Mouse (Mus musculus) neural tube, embryonic 14.5 days (tissue): ENCODE data around the gene Ccdc93. TPM values are rescaled to one million over a fixed set of nuclear protein-coding genes. Genes with fewer than 3 reads are reported as not detected.
A peak's percentile ranks its signal among the peaks of the same experiment; 100 is the strongest.

ENCODE experiments used
- ATAC-seq: fragments of 200-750 bp; cut with Nextera tagmentation; 2 replicates; pipeline ENCODE4 v1.8.0; 2017; ENCODE audit warnings: low read depth, mild to moderate bottlenecking, moderate TSS enrichment, moderate library complexity
- H3K27ac ChIP-seq: fragments of 300-500 bp; sonication (generic); 2 replicates; pipeline ENCODE4 v1.5.1; 2014; ENCODE audit warnings: low read depth, mild to moderate bottlenecking, control low read depth, low read length, moderate library complexity, mixed read lengths
- H3K27me3 ChIP-seq: fragments of 300-500 bp; sonication (generic); 2 replicates; pipeline ENCODE4 v1.6.1; 2014; ENCODE audit warnings: low read length; ENCODE audit not compliant: control insufficient read depth, insufficient read depth
- H3K36me3 ChIP-seq: fragments of 300-500 bp; sonication (generic); 2 replicates; pipeline ENCODE4 v1.6.1; 2014; ENCODE audit warnings: low read length, mixed read lengths; ENCODE audit not compliant: control insufficient read depth, insufficient read depth
- H3K4me1 ChIP-seq: fragments of 300-500 bp; sonication (generic); 2 replicates; pipeline ENCODE4 v1.6.1; 2014; ENCODE audit warnings: low read length; ENCODE audit not compliant: control insufficient read depth, insufficient read depth
- H3K4me2 ChIP-seq: fragments of 300-500 bp; sonication (generic); 2 replicates; pipeline ENCODE4 v1.6.1; 2014; ENCODE audit warnings: mild to moderate bottlenecking, low read depth, low read length, control low read depth
- H3K4me3 ChIP-seq: fragments of 300-500 bp; sonication (generic); 2 replicates; pipeline ENCODE4 v1.5.1; 2014; ENCODE audit warnings: low read depth, low read length, control low read depth, mixed read lengths
- H3K9ac ChIP-seq: fragments of 300-500 bp; sonication (generic); replicated peaks from 2 replicates; pipeline ENCODE4 v1.6.1; 2014; ENCODE audit warnings: low read depth, mild to moderate bottlenecking, control low read depth, low read length, mixed read lengths
- H3K9me3 ChIP-seq: fragments of 300-500 bp; sonication (generic); 2 replicates; pipeline ENCODE4 v1.6.1; 2016; ENCODE audit warnings: low read length; ENCODE audit not compliant: control insufficient read depth
- WGBS: fragments of 180-500 bp; shearing (Covaris S2); extraction: QIAGEN DNeasy Blood & Tissue Kit; methylation state at CpG from one replicate; pipeline ENCODE4 v1.1.7; 2014; 5-methylcytosine and 5-hydroxymethylcytosine counted together
- polyA plus RNA-seq: library from polyadenylated mRNA; unstranded; fragments of >200 nt; fragmentation: Nextera tagmentation; extraction: Ambion mirVana; gene quantifications from 2 replicates; pipeline ENCODE4 v1.2.1, GENCODE M21; 2014

Ccdc93 gene
- polyA plus RNA-seq, 1 experiment from 2014 or later, result 12.7 TPM

- ATAC-seq, result no peak
- H3K4me3 ChIP-seq, result no peak overlapping the region
- no peaks in the 10 kb centered on the region for H3K4me1 ChIP-seq
- no peaks in the 10 kb centered on the region for H3K9me3 ChIP-seq
- 94% methylated on average over 5 of the region's 5 CpGs for WGBS
- no peak overlapping the region for H3K27ac ChIP-seq
- no peak overlapping the region for H3K9ac ChIP-seq
- H3K4me2 ChIP-seq, result no peak overlapping the region
- no peaks in the 10 kb centered on the region for H3K27me3 ChIP-seq
- H3K36me3 ChIP-seq, result peaks cover 22% of the 10 kb centered on the region
These were observed 48.6 kb downstream of the Ccdc93 start for GRCm38 (mm10) chr1:121479403-121479802.

DNA sequence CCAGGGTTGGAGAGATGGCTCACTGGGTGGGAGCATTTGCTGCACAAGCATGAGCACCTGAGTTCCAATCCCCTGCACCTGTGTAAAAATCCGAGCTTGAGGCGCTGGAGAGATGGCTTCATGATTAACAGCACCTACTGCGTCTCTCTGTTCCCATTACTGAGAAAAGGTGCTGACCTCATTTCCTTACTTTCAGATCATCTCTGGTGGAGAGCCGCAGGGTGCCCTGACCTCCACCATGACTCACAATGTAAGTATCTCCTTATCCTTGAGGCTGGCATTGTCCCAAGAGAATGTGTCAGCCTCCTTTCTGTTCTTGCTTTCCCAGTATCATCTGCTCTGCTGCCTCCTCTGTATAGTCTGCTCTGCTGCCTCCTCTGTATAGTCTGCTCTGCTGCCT, 52.2 kb downstream of the Ccdc93 start:
- Histone ChIP-seq H3K9me3 (no peaks in the 10 kb centered on the region), H3K36me3 (peaks cover 25% of the 10 kb centered on the region), H3K4me3 (no peak overlapping the region), H3K27ac (no peak overlapping the region), H3K4me2 (no peak overlapping the region), H3K27me3 (no peaks in the 10 kb centered on the region), H3K4me1 (no peaks in the 10 kb centered on the region), H3K9ac (no peak overlapping the region)
- 83% methylated on average over 4 of the region's 4 CpGs for WGBS
- no peak for ATAC-seq

GRCm38 (mm10) chr1:121486803-121487202, 56.0 kb downstream of the Ccdc93 start:
- no peaks in the 10 kb centered on the region for H3K4me1 ChIP-seq
- ATAC-seq, result no peak
- no peak overlapping the region for H3K4me2 ChIP-seq
- no peaks in the 10 kb centered on the region for H3K27me3 ChIP-seq
- 98% methylated on average over 6 of the region's 6 CpGs for WGBS
- no peak overlapping the region for H3K9ac ChIP-seq
- no peaks in the 10 kb centered on the region for H3K9me3 ChIP-seq
- no peak overlapping the region for H3K4me3 ChIP-seq
- H3K36me3 ChIP-seq, result peaks cover 17% of the 10 kb centered on the region
- H3K27ac ChIP-seq, result no peak overlapping the region

- Histone ChIP-seq H3K27me3 (no peaks in the 10 kb centered on the region), H3K27ac (no peak overlapping the region), H3K36me3 (peaks cover 29% of the 10 kb centered on the region), H3K9me3 (no peaks in the 10 kb centered on the region), H3K4me1 (no peaks in the 10 kb centered on the region), H3K4me2 (no peak overlapping the region), H3K4me3 (no peak overlapping the region), H3K9ac (no peak overlapping the region)
- 30% methylated on average over 5 of the region's 5 CpGs for WGBS
- ATAC-seq, result peak; percentile 58; the same call in 1 of the 2 replicates
These were observed 59.4 kb downstream of the Ccdc93 start for GRCm38 (mm10) chr1:121490241-121490640.

- Histone ChIP-seq H3K27me3 (no peaks in the 10 kb centered on the region), H3K4me2 (no peak overlapping the region), H3K4me3 (no peak overlapping the region), H3K4me1 (no peaks in the 10 kb centered on the region), H3K36me3 (peaks cover 42% of the 10 kb centered on the region), H3K27ac (no peak overlapping the region), H3K9ac (no peak overlapping the region), H3K9me3 (no peaks in the 10 kb centered on the region)
- no peak for ATAC-seq
- WGBS, result 100% methylated on average over 4 of the region's 4 CpGs
These were observed 66.2 kb downstream of the Ccdc93 start for GRCm38 (mm10) chr1:121497093-121497492.

GRCm38 (mm10) chr1:121508729-121509128, 77.9 kb downstream of the Ccdc93 start:
- no peak overlapping the region for H3K9ac ChIP-seq
- WGBS, result 92% methylated on average over 2 of the region's 2 CpGs
- no peak overlapping the region for H3K4me3 ChIP-seq
- H3K36me3 ChIP-seq, result 0 out of 2 replicates have a peak, but pooled peaks cover 3% of the 10 kb centered on the region
- no peak overlapping the region for H3K4me2 ChIP-seq
- H3K27ac ChIP-seq, result no peak overlapping the region
- H3K9me3 ChIP-seq, result no peaks in the 10 kb centered on the region
- no peaks in the 10 kb centered on the region for H3K27me3 ChIP-seq
- ATAC-seq, result no peak
- H3K4me1 ChIP-seq, result no peaks in the 10 kb centered on the region

DNA sequence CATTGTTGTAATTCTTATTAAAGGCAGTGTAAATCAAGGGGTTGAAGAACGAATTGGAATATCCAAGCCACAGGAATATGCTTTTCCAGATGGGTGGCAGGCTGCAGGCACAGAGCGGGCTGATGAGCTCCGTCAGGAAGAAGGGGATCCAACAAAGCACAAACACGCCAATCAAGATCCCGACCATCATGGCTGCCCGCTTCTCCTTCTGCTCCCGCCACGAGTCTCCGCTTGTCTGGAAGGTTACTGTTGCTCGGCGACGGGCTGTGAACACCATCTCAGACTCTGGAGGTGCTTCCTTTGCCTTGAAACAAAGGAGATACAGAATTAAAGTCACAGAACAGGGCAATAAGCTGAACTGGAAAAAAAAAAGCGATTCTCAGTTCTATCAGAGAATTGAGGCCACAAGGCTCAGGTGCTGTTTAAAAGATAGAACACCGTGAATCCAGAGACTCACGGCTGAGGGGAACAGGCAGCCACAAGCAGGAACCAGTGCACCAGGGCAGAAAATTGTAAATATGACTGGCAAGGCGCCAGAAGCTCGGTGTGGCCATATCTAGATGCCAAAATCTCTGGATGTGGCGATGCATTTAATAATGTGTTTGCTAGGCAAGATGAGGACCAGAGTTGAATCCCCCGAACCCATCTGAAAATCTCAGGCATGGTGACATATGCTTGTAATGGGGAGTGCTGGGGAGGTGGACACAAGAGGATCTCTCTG, 79.7 kb downstream of the Ccdc93 start:
- Histone ChIP-seq H3K9ac (no peak overlapping the region), H3K27ac (no peak overlapping the region), H3K9me3 (no peaks in the 10 kb centered on the region), H3K36me3 (no peaks in the 10 kb centered on the region), H3K4me1 (no peaks in the 10 kb centered on the region), H3K4me2 (no peak overlapping the region), H3K27me3 (no peaks in the 10 kb centered on the region), H3K4me3 (no peak overlapping the region)
- WGBS, result 88% methylated on average over 19 of the region's 19 CpGs
- ATAC-seq, result no peak

DNA sequence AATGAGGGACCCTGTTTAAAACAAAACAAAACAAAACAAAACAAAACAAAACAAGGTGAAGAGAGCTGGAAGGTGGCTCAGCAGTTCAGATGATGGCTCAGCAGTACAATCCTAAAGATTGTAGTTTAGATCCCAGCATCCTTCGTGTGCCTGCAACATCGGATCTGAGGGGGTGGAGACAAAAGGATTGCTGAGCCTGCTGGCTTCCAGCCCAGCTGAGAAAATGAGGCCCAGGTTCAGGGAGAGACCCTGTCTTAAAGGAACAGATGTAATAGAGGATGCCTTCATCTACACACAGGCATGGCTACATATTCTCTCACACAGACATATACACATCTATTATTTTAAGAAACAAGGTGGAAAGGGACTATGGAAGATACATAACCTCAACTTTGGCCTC, 80.3 kb downstream of the Ccdc93 start:
- 59% methylated on average over 2 of the region's 2 CpGs for WGBS
- no peak overlapping the region for H3K4me3 ChIP-seq
- no peak for ATAC-seq
- no peaks in the 10 kb centered on the region for H3K4me1 ChIP-seq
- no peak overlapping the region for H3K9ac ChIP-seq
- H3K9me3 ChIP-seq, result no peaks in the 10 kb centered on the region
- no peaks in the 10 kb centered on the region for H3K36me3 ChIP-seq
- H3K27ac ChIP-seq, result no peak overlapping the region
- no peak overlapping the region for H3K4me2 ChIP-seq
- no peaks in the 10 kb centered on the region for H3K27me3 ChIP-seq

GRCm38 (mm10) chr1:121511966-121512365, 81.1 kb downstream of the Ccdc93 start:
- no peaks in the 10 kb centered on the region for H3K9me3 ChIP-seq
- ATAC-seq, result no peak
- no peaks in the 10 kb centered on the region for H3K36me3 ChIP-seq

More at GRCm38 (mm10) chr1:121511966-121512365, 81.1 kb downstream of the Ccdc93 start:
- H3K27ac ChIP-seq, result no peak overlapping the region
- H3K9ac ChIP-seq, result no peak overlapping the region
- H3K4me1 ChIP-seq, result no peaks in the 10 kb centered on the region
- H3K27me3 ChIP-seq, result no peaks in the 10 kb centered on the region
- no peak overlapping the region for H3K4me2 ChIP-seq
- no peak overlapping the region for H3K4me3 ChIP-seq
- WGBS, result 96% methylated on average over 2 of the region's 2 CpGs
